Mouse (Mus musculus): ENCODE data around the gene Zfp148.
"Not testable (repeated sequence)": the region's sequence is repeated elsewhere in the genome, so short reads cannot be mapped to it uniquely, and the experiment has no call there.

The Zfp148 gene

DNA sequence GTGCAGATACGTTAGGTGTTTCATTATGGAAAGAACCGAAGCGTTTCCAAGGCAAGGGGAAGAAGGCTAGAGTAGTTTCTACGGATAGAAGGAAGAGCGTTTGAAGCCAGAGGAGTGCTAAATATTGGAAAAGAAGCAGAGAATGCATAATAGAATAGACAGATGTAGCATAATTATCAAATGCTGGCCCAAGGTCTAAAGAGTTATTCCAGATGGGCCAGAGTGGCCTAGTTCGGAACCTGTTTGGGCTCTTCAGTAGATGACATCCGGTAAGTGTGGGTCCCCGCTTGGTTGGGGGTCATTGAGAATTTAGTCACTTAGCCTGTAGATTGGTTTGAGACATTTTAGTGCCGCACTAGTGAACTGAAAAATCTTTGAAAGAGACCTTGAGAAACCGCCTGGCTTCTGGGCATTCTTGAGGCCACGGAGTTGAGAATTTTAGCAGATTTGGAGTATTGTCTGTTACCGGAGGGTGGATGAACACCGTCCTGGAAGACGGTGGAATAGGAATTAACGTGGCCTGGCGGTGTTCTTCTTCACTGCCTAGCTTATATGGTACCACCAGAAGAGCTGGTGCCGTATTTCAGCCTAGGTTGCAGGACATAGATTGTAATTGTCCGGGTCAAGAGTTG lies 1.1 kb downstream of the Zfp148 start:
- no peak for DNase-seq (ENCODE audit: low spot score)

DNA sequence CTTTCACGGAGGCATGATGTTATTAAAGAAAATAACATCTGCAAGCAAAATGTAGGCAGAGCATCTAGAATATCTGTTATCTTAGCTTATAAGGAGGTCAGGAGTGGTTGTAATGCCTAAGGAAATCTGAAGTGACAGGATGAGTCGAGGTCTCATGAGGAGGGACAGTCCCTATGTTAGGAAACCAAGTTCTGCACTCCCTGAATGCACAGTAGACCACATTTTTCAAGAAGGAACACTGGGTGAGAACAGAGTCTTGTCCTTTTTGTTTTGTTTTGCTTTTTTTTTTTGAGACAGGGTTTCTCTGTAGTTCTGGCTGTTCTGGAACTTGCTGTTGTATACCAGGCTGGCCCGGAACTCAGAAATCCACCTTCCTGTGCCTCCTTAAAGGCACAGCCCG lies 1.7 kb downstream of the Zfp148 start:
- DNase-seq (ENCODE audit: low spot score), result no peak

DNA sequence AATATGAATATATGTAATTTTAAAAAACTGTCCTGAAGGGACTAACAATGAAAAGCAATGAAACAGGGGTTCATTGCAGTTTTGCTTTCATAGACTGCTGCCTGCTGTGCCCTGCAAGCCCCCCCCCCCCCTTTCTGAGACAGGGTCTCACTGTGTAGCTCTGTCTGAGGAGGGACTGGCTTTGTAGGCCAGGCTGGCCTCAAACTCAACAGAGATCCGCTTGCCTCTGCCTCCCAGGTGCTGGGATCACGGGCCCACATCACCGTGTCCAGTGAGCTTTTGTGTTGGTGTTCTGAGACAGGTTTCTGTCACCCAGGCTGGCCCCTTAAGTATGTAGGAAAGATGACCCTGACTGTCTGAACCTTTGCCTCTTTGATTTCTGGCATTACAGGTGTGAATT lies 2.9 kb downstream of the Zfp148 start:
- no peak for DNase-seq (ENCODE audit: low spot score)

GRCm38 (mm10) chr16:33384057-33384456 lies 3.4 kb downstream of the Zfp148 start:
- DNase-seq (ENCODE audit: low spot score), result not testable (repeated sequence)

GRCm38 (mm10) chr16:33387013-33387412 lies 6.4 kb downstream of the Zfp148 start:
- no peak for DNase-seq (ENCODE audit: low spot score)

DNA sequence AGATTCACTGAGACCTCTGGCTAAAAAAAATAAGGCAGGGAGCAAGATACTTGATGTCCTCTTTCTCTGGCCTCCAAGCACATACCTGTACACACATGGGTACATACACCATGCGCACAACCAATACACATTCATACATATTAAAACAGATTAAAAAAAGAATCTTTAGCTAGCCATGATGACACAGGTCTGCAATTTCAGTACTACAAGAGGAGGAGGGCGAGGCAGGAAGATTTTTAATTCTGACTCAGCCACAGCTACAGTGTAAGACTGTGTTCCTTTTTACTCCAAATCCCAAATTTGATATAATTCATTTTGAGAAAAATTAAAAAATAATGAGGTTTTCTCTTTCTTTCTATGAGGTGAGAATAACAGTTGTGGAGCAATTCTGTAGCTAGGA lies 6.8 kb downstream of the Zfp148 start:
- no peak for DNase-seq (ENCODE audit: low spot score)

DNA sequence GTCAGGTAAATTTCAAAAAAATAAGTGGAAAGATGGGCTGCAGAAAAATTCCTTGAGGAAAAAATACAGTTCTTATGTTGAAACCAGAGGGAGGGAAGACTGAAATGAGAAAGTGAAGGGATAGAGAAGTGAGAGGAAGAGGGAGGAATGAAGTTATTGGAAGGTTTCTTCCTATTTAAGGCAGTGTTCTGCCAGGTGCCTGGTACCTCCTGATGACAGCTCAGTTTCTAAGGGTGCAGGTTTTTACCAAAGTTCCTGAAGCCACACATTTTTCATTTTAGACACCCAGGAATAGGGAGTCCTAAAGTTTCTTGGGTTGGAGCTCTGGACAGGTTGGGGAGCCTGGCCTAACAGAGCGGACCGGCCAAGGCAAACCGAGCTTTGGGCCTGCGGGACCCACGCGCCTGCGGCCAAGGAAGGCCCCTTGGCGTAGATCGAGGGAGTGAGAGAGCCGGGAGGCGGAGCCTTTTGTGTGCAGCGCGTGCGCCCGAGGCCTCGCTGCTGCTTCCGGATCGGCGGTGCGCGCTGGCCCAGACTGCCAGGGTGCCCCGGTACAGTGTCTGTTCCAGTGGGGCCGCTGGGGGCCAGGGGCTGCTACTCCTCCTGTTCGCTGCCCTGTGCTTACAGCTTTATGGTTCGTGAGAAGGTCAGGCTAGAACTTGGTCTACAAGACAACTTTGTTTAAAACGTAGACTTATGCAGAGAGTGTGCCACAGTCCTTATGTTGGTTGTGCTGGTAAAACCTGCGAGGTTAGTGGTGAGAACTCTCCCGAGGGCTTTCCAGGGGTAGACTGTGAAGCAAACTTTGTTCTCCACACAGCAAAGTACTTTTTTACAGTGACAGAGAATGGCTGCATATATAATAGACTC lies 19.5 kb downstream of the Zfp148 start:
- DNase-seq (ENCODE audit: low spot score), result peak; percentile 37

DNA sequence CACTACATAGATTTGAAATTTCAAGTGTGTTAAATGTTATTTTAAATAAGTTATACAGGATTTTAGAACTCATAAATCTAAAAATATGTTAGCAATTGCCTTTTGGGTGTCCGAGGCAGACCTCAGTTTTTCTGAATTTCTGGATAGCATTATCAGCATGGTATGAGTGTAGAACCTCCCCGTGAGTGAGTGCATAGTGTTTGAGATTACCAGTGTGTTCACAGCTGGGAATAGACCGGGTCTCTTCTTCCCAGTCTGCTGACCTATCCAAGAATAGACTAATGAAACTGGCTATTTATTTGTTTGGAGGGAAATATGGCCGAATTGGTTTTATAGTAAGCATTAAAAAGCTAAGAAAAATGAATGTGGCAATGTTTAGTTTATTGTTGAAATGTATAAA lies 20.3 kb downstream of the Zfp148 start:
- no peak for DNase-seq (ENCODE audit: low spot score)

- no peak for DNase-seq (ENCODE audit: low spot score)
These were observed 22.6 kb downstream of the Zfp148 start for GRCm38 (mm10) chr16:33403258-33403657.

DNA sequence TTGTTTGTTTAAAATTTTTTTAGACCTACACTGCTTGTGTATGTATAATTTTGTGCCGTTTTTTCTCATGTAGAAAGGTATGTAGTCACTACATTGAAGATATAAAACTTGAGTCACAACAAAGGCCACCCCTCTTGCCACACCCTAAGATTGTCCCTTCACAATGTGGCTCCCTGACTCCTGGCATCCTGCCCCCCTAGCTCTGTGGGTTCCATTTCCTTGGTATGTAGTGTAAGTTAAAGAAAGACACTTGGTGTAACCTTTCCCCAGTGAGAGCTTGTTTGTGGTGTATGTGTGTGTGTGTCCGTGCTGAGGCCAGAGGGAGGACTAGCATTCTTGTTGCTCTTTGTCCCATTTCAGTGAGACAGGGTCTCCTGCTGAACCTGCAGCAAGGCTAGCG lies 23.4 kb downstream of the Zfp148 start:
- no peak for DNase-seq (ENCODE audit: low spot score)

- no peak for DNase-seq (ENCODE audit: low spot score)
These were observed 24.9 kb downstream of the Zfp148 start for GRCm38 (mm10) chr16:33405487-33405886.

- DNase-seq (ENCODE audit: low spot score), result no peak
These were observed 29.5 kb downstream of the Zfp148 start for GRCm38 (mm10) chr16:33410151-33410550.

DNA sequence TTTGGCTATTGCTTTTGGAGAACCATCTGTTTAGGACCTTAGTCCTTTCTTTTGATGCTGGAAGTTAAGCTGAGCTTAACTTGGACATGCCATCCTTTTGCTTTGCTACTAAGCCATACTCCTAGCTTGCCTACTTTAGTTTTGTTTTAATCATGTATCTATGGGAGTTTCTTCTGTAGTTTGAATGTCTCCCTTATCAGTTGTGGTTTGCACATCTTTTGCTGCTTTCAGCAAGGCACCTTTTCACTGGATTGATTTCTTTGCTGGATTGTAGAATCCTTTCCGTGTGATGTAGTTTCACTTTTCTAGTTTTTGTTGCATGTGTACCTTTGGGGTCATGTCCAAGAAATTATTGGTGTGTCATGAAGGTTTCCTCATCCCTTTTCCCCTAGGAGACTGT lies 30.0 kb downstream of the Zfp148 start:
- DNase-seq (ENCODE audit: low spot score), result no peak

DNA sequence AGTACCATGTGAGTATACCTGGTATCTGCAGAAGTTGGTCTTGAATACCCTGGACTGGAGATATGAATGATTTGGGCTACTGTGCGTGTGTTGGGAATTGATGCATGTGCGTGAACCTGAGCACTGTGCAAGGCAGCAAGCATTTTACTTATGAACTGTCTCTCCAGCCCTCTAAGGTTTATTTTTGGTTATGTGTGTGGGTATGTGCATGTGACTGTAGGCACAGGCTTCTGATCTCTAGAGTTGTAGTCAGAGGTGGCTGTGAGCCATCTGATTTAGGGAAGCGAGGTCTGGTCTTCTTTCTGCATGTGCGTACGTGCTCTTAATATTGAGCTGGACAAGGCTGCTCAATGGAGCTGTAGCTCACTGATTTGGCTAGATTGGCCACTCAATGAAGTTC lies 33.6 kb downstream of the Zfp148 start:
- peak; percentile 27 for DNase-seq (ENCODE audit: low spot score)

DNA sequence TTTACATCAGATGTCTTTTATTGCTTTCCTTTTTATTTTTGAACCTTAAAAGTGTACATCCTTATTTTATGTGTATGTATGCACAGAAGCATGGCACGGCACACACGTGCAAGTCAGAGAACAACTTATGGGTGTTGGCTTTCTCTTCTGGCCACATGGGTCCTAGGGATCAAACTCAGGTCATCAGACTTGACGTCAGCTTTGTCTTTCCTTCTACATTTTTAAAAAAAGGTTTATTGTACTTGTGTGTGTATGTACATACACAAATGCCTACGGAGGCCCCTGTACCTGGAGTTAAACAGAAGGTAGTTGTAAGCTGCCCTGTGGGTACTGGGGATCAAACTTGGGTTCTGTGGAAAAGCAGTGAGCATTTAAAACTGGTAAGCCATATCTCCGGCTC lies 35.0 kb downstream of the Zfp148 start:
- no peak for DNase-seq (ENCODE audit: low spot score)

DNA sequence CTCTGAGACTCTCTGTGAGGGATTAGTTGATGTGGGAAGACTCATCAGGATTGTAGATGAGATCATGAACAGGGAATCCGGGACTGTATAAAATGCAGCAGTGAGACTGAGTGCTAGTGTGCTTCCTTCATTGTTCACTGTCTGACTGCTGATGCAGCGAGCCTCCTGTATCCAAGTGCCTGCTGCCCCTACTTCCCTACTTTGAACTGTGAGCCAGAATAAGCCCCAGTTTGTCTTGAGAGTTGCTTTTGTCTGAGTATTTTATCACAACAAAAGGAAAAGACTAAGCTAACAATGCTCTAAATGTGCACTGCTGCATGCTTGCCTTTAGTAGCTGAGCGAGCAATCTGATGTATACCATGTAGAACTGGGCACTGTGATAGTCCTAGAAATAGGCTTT lies 47.7 kb downstream of the Zfp148 start:
- DNase-seq (ENCODE audit: low spot score), result no peak

- DNase-seq (ENCODE audit: low spot score), result no peak
These were observed 51.0 kb downstream of the Zfp148 start for GRCm38 (mm10) chr16:33431660-33432059.

GRCm38 (mm10) chr16:33441065-33441464 lies 60.4 kb downstream of the Zfp148 start:
- DNase-seq (ENCODE audit: low spot score), result no peak

GRCm38 (mm10) chr16:33446830-33447229 lies 66.2 kb downstream of the Zfp148 start:
- DNase-seq (ENCODE audit: low spot score), result no peak

DNA sequence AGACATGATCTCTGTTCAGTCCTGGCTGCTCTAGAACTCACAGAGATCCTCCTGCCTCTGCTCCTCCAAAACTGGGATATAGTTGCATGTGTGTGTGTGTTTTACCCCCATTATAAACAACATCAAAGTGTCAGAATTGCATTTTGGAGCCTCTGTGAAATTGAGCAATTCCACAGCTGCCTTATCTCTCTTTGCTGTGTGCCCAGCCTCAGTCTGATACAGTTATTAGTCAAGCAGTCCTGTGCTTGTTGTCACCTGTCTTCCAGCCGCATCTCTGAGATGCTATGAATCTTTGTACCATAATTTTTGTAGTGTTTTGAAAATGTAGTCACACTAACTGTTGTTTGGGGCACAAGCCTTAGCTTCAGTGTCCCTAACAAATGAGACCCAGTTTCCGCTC lies 73.2 kb downstream of the Zfp148 start:
- DNase-seq (ENCODE audit: low spot score), result no peak

DNA sequence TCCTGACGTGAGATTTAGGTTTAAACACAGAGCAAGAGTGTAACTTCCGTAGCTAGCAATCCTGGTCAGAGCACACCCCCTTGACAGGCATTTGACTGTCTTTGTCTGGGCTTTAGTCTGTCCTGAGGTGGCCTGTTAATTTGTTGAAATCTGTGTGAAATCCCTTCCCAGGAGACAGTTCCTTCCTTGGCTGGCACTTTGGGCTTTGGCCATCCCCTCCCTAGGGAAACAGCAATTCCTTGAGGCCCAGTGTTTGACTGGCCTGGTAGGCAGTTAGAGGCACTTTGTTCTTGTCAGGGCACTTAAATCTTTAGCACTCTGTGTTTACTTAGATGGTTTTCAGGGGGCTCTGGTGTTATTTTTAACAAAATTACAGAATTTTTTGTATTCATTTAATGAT lies 73.7 kb downstream of the Zfp148 start:
- DNase-seq (ENCODE audit: low spot score), result no peak

- no peak for DNase-seq (ENCODE audit: low spot score)
These were observed 74.8 kb downstream of the Zfp148 start for GRCm38 (mm10) chr16:33455263-33455910.

DNA sequence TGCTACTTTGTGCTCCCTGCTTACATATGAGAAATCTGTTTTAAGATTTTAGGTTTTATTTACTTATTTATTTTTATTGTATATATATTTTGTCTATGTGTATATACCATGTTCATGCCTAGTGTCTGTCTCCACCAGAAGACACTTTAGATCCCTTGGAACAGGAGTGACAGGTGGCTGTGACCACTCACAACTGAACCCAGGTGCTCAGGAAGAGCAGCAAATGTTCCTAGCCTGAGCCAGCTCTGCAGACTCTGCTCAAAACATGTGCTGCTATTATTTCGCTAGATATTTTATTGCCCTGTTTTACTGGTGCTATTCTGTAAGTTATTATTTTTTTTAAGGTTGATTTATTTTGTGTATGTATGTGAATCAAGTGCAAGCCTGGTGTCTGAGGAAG lies 78.5 kb downstream of the Zfp148 start:
- no peak for DNase-seq (ENCODE audit: low spot score)

Measured in layer of hippocampus, adult 11-12 months (tissue).